Mouse (Mus musculus) brain, embryonic 18.5 days (tissue): ENCODE data around the gene Tle6.
A peak's percentile ranks its signal among the peaks of the same experiment; 100 is the strongest.

Experiments
- DNase-seq: peaks from one replicate; pipeline ENCODE4 v3.0.0-alpha.2; 2012; ENCODE audit warnings: low read depth, low spot score

The Tle6 gene

DNA sequence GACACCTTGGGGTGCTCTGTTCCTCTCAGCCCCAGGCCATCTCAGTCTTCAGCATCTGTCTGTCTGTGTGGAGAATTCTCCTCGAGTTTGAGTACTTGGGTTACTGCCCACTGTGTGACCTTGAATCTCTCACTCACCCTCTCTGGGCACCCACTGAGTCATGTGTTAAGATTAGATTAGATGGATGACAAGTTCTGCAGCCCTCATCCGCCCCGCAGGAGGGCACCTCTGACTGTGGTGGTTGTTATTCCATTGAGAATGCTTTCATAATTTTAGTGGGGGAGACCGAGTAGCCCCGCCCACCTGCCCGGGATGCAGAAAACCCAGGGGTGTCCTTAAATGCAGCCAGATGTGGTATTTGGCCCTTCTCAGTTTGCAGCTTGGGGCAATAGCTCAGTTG is 37.4 kb downstream of the Tle6 start:
- no peak for DNase-seq

DNA sequence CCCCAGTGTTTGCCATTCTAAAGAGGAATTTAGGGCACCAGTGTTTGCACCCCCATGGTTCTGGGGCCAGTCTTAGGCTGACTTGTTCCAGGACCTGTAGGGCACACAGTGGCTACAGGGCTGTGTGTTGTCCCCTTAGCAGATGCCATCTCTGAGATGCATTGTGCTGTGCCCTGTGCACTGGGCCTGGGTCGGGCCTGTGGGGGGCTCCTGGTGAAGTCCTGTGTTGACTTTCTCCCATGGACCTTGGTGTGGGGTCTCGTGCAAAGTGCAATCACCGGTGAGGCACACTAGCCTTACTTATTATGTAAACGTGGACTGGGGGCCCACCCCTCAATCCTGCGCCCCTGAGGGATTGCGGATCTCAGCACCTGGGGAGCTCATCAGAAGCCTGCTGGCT is 38.5 kb downstream of the Tle6 start:
- no peak for DNase-seq

DNA sequence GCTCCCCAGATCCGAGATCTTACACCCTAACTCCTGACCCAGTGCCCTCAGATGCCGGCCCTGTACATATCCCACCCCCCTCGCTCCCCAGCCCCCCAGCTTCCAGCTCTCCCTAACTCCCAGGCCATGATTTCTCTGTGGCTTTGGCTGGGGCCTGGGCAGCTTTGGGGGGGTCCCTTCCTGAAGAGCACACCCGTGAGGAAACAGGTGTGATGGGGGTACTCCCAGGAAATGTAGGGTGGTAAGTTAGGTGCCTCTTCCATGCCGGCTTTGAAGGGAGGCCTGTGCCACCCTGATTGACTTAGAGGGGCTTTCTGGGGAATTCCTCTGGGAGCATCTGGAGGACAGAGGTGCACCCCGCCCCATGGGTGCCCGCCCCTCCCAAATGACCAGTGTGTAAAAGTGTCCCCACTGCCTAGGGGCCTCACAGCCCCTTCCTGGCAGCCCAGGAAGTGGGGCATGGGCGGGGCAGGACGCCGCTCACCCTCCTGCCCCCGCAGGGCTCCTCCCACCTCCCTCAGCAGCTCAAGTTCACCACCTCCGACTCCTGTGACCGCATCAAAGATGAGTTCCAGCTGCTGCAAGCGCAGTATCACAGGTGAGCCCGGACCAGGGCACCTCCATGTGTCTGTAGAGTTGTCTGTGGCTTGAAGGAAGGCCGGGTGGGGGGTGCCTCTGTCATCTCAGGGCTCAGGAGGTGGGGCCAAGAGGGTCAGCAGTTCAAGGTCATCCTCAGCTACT is 40.0 kb downstream of the Tle6 start:
- no peak for DNase-seq

DNA sequence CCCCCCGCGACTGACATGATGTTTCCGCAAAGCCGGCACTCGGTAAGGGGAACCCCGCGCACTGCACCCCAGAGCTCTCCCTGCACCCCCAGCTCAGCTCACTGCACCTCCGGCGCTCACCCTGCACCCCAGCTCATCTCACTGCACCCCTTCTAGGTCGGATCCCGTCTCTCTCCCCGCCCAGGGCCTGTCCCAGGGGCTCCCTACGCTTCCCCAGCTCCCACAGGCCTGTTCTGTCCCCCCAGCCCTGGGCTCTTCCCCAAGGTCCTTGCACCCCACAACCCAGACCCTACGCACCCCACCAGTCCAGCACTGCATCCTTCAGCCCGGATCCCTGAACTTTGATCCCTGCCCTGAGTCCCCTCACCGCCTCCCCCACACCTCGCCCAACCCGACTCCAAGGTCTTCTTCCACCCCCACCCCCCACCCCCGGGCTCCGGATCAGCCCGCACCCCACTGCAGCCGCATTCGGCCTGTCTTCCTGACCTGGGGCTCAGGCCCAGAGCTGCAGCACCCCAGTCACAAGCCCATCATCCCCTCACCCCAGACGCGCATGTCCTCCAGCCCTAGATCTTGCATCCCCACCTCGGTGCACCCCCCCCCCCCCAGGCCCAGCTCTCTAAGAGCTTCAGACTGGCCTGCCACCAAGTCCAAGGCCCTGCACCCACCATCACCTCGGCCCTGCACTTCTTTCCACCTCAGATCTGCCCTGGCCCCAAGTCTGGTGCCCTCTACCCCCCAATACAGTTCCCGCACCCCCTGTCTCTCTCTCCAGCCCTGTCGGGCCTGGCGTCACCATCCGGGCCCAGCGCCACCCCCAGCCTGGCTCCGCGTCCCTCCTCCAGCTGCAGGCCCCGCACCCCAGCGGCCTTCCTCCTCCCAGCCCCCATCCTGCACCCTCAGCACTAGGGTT is 41.0 kb downstream of the Tle6 start:
- DNase-seq = no peak

DNA sequence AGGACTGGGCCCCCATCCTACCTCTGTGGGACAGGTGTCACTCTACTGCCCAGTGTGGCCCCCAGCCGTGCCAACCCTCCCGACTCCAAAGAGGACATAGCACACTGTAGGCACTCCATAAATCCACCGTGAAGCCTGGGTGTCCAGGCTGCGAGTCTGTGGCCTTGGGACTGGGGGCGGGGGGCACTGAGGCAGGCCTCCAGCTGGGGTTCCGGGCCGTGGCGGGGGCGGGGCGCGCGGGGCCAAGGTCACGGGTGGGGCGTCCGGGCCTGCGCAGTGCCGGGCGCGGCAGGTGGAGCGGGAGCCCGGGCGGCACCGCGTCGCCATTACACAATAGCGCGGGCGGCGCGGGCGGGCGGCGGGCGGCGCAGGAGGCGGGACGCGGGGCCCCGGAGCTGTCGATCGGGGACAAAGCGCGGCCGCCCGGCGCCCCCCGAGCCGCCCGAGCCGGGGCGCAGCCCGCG is 41.7 kb downstream of the Tle6 start, which contains the start of gene Aes:
Gene Aes (plus strand): TSS at position 326 of the 464 bp plus-strand sequence.
- no peak for DNase-seq

DNA sequence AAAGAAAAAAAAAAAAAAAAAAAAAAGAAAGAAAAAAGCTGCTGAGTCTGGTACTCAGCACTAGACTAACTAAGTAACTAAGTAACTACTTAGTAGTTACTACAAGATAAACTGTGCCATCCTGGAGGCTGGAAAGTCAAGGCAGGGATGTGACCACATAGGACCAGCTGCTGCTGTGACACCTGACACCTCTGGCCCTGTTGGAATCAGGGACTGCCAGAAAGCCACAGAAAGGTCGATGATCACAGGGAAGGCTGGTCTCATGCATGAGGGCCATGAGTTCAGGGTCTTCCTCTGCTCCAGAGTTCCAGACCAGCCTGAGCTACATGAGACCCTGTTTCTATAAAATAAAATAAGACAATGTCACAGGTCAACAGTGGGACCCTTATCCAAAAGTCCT is 43.4 kb downstream of the Tle6 start:
- no peak for DNase-seq

DNA sequence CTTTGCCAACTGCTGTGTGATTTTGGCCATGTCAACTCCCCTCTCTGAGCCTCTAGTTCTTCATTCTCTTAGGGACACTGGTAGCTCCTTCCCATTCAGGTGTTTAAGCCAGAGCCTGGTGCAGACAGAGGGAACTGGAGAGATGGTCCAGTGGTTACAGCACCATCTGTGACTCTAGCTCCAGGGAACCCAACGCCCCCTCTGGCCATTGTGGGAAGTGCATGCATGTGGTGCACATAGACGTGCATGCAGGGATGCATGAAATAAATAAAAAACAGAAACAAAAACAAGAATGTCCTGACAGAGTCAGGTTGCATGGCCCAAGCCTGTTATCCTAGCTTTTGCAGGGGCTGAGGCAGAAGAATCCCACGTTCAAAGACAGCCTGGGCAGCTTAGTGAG is 44.6 kb downstream of the Tle6 start:
- DNase-seq = no peak

DNA sequence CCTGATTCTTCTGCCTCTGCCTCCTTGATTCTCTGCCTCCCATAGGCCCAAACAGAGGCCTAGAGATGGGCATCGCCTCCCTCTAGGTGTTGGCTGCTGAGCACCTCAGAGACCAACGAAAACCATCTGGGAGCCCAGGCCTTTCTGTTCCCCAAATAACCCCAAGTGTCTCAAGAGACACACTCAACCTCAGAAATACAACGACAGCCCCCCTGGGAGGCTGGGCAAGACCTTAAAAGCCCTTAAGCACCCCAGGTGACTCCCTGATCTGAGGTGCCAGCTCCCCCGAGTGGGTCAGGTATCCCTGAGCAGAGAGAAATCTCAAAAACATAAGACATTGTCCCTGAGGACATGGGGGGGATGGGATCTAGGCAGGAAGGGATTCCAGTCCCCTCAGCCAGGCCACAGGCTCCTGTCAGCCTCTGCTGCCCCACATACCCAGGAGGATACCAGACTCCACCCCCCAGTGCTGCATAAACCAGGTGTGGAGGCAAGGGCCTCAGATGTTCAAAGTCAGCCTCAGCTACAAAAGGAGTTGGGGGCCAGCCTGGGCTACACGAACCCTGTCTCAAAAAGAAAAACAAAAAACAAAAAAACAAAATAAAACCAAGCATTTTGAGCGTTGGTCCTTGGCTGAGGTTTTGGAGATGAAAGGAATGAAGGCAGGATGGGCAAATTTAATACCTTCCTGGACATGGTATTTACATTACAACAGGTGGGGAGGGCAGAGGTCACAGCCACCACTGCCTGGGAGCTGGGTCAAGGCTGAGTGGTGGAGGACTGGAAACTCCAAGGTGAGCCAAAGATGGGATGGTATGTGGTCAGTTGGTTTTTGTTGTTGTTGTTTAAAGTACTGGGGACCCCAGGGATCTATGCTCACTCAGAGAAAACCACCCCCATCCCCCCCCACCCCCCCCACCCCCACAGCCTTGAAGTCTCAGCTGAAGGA is 46.8 kb downstream of the Tle6 start:
- no peak for DNase-seq

DNA sequence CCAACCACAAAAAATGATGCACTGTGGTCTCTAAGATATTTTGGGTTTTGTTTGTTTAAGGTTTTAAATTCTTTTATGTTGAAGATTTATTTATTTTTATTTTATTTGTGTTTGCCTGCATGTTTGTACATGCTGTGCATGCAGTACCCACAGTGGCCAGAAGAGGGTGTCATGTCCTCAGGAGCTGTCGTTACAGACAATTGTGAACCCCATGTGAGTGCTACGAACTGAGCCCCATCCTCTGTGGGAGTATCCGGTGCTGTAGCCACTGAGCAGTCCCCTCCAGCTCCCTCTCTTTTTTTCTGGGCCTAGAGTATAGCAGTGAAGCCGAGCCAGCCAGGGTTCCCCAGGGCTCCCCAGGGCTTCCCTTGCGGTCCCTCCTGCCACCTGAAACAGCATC is 47.6 kb downstream of the Tle6 start:
- no peak for DNase-seq

DNA sequence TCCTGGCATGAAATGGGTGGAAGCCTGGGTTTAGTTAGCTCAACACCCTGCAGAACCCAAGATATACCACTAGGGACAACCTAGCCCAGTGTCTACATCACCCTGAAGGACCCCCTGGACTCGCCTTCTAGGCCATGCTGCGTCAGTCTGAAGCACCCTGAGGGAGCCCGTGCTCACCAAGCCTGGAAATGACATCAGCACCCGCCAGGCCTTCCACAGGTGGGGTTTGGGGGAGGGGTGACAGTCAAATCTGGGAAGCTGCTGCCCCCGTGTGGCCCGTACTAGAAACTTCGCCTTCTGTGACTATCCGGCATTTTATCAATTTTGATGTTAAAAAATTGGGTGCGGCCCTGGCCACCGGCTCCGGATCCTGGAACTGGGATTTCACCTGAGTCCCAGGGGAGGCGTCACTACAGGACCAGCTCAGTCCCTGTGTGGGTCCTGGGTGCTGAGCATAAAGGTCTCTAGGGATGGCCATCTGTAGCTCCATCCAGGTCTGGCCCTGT is 49.2 kb downstream of the Tle6 start:
- peak; percentile 76 for DNase-seq

DNA sequence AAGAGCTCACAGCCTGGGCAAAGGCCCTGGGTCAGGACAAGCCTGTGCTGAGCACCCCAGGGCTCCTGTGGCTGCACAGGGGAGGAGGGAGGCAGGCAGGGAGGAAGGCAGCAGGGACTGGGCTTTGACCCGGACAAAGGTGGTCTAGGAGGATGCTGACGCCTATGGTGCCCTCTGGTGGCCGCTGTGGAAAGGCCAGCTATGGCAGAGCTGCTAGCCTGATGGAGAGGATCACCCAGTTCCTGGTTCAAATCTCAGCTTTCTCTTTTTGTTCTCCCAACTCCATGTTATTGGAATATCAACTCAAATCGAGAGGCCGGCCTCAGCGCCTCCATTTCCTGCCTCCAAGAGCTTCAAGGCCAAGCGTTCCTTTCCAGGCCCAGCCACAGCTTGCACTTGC is 50.6 kb downstream of the Tle6 start:
- DNase-seq = no peak

DNA sequence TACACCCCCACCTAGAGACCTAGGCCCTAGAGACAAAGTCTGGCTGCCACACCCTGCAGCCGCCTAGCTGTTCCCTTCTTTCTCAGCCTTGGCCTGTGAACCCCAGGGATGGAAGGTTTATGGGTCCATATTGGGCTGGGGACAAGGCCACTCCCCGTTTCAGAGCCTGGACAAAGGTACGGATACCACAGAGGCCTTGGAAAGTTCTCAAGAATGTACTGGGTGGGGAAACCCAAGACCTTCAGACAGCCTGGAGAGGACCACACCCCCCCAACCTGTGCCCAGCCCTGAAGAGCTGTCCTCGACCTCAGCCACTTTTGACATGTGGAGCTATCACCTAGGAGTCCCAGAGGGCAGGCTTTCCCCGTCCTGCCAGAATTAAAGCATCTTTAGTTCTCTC is 51.9 kb downstream of the Tle6 start:
- DNase-seq = no peak

DNA sequence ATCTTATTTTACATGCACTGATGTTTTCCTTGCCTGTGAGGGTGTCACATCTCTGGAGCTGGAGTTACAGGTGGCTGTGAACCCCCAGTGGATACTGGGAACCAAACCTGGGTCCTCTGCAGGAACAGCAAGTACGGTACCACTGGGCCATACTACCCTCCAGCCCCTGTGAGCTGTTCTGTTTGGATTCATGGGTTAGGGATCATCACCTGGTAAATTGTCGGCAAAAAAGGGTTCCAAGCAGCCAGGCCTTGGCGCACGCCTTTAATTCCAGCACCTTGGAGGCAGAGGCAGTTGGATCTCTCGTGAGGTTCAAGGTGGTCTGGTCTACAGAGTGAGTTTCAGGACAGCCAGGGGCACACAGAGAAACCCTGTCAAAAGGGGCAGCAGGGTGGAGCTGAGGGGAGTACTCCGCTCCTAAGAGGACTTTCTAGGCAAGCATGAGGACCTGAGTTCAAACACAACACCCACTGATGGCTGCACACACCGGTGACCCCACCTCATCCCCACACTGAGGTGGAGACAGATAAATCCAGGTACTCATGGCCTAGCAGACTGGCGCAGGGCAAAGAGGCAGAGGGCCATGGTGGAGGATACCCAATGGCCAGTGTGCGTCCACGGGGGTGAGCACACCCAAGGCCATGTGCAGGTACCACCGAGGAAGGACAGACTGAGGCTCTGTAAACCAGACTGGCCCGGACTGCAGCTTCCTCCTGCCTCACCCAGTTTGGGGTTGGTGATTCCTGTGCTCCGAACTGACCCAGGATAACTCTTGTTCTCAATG is 53.9 kb downstream of the Tle6 start:
- no peak for DNase-seq

DNA sequence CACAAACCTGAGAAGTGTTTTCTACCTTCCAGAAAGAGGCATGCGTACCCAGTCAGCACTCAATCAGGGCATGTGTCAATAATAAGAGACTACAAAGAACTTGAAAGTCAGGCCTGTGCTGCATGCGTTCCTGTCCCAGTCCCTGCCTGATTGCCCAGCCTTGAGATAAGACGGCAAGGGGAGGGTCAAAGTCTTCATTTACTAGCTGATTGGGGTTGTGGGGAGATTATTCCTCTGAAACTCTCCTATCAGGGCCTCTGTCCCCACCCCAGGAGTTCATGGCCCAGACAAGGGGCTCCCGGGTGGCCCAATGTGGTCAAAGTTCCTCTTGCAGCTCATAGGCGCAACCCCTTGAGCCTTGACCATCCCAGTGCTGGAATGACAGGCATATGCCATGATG is 54.5 kb downstream of the Tle6 start:
- no peak for DNase-seq

DNA sequence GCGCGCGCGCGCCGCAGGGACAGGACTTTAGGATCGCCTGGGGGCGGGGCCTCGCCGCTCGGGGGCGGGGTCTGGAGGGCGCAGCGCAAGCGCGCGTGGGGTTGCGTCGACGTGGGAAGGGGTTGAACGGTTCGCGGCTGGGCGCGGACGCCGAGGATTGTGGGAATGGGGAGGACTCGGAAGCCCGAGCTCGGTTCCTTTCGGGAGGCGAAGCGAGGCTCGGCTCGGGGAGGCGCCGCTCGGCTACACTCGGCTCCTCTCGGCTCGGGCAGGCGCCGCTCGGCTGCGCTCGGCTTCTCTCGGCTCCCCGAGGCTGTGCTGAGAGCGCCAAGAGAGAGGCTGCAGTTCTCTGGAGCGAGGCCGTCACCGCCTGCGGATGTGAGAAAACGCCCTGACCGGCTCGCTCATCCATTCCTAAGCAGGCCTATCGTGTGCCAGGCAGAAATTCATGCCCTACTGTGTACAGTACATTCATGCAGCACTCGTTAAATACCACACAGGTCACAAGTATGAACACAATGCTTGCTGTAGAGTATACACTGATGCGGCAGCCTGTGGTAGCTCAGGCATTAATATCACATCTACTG is 55.6 kb downstream of the Tle6 start, which contains the start of gene Gna11:
Gene Gna11 (minus strand): TSS at position 30 of the 587 bp plus-strand sequence.
- DNase-seq = peak; percentile 97

DNA sequence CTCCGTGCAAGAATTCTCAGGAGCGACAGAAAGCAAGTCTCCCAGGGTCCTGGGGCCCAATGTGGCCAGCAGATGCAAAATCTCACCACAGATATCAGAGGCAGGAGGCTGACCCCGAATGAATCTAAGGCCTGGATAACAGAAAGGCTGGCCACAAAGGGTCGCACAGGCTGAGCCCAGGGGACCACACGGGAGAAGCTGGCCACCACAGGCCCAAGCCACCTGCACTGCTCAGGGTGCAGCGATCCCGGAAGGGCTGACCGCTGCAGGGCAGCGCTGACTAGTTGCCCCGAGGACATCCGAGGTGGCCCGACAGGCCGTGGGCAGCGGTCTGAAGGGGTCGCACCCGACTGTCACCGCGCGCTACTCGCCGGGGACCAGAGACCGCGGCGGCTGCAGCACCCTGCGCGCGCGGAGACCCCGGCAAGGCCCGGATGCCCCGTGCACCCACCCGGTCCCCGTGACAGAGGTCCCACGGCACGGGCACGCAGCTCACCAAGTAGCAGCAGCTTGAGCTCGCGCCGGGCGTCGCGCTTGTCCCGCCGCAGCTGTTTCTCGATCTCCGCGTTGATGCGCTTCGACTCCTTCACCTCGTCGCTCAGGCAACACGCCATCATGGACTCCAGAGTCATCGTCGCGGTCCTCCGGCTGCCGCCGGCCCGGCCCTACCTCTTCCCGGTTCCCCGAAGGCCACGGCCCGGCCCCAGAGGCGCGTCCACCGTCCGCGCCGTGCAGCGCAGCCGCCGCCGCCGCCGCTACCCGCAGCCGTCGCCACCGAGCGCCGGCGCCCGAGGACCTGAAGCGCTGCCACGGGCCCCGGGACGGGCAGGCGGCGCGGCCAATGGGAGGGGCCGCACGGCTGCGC is 56.3 kb downstream of the Tle6 start:
- DNase-seq = no peak

DNA sequence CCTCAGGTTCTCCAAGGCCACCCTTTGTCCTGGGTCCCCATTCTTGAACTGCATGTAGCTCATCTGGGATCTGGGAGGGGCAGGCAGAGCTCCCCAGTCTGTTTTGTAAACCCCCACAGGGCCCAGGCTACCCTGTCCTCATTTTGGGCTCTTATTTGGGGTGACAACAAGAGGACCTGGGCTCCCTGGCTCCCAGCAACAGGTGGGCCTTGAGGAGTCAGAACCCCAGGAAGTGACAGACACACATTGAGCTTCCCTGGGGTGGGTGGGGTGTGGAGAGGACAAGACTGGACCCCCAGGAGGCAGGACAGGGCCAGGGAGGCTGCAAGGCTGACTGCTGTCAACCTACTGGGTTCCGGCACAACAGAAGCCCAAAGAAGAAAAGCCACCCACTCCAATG is 57.2 kb downstream of the Tle6 start:
- DNase-seq = no peak

DNA sequence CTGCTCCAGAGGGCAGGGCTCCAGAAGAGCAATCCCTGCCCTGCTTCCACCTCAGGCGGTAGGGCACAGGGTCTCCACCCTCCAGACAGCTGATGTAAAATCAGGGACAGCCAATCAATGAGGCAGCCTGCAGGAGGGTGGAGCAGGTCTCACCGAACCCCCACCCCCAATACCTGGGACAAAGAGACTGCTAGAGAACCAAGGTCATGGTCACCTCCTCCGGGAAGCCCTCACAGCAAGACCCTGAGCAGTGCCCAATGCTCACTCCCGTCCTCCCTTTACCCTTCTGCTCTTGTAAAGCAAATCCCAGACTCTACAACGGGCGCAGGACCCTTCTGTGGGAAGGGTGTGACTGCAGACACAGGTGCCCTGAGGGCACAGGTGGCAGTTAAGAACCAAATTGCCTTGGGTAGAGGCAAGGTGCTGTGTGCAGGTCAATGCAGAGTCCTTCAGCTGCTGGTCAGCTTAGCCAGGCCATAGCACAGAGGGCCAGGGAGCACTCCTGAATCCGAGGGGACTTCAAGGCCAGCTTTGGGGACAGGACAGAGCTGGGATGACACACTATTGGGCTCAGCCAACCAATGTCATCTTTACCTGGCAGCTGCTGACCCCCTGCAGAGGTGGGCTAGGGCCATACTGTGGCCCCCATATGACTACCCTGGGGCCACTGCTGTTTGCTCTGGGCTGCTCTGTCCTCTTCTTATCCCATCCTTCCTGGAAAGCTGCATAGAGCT is 58.0 kb downstream of the Tle6 start:
- no peak for DNase-seq

DNA sequence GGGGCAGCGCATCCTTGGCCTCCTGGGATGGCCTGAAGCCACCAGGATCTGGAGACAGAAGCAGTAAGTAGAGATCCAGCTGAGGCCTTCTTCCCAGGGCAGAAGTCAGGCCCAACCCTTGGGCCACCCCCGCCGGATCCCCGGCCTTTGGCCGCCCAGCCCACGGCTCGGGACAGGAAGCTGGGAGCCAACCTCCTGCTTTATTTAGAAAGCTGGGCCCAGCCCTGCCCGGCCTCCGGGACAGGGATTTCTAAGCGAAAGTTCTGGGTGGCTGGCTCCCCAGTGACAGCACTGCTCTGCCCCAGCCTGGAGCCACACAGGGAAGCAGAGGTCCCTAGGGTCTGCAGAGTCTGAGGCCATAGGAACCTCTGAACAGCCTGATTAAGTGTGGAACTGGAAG is 59.1 kb downstream of the Tle6 start:
- DNase-seq = no peak
